Mouse (Mus musculus) kidney, adult 2 months (tissue): Measurements from ENCODE around the gene Mex3a.

Source experiments
- CTCF ChIP-seq: fragments of 200-500 bp; conservative IDR thresholded peaks from 2 replicates; pipeline ENCODE4 v1.5.1; 2011; ENCODE audit warnings: low read depth, mild to moderate bottlenecking, control low read depth, low read length, moderate library complexity, mixed read lengths; ENCODE audit not compliant: insufficient read depth, insufficient read length
- POLR2A ChIP-seq: fragments of 200-500 bp; IDR thresholded peaks from one replicate; pipeline ENCODE4 v1.6.1; 2011; ENCODE audit warnings: low read depth, low read length, control low read depth

DNA sequence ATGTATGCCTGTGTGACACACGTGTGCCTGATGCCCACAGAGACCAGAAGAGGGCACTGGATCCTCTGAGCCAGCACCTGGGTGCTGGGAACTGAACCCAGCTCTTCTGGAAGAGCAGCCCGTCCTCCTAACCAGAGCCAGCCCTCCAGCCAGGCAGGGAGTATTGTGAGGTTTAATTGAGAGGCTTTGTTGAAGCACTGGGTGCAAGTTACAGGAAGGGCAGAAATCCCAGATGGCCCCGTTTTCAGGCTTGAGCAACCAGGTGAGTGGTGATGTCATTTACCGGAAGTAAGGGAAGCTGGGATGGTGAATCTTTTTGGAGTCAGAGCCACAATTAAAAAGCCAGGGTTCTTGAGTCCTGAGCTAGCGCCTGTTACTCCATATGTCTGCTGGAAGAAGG lies 7.2 kb upstream of the Mex3a start:
- TF ChIP-seq POLR2A: no peak
- no peak for TF ChIP-seq CTCF
